Mouse (Mus musculus) activated CD4-positive, CD25-positive, alpha-beta regulatory T cell (primary cell): ENCODE measurements around the gene Dhx34. TPM values are rescaled to one million over a fixed set of nuclear protein-coding genes. Genes with fewer than 3 reads are reported as not detected.

Experiments used
- polyA plus RNA-seq, 2 experiments: library from polyadenylated mRNA; unstranded; fragments of 100-300 nt; shearing (Covaris generic); gene quantifications; one replicate each; pipeline ENCODE4 v1.2.1; 2017

The Dhx34 gene
- 10 to 100 TPM; 17.4 to 31.8 TPM for polyA plus RNA-seq

DNA sequence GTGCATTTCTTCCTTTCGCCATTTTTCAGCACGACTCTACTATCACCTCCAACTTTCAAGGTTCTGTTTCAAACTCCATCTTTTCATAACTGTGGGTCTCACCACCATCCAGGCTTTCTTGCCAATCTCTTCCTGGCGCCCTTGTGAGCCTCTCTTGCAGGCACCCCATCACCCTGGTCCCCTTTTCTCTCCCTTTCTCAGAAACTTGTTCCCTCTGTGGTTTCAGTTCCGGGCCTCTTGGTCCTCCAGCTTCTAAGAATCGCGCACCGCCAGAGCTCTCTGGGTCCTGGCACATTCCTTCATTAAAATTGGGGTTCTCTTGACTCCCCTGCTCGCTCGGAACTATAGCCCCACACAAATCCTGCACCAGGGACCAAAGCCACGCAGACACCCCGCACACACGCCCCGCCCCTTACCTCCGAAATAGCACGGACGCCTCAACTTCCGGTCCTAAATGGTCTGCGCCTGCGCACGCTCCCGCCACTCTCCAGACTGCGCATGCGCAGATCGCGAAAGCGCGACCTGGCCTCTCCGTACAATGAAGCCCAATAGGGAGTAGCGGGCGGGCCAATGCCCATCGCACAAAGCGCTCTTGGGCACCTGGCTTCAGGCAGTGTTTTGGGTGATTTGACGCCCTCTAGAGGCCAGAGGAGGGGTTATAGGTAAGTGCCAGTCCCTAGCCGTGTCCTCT lies at the start of gene Dhx34:
Gene Dhx34 (minus strand): TSS at position 456 of the 691 bp plus-strand sequence.

DNA sequence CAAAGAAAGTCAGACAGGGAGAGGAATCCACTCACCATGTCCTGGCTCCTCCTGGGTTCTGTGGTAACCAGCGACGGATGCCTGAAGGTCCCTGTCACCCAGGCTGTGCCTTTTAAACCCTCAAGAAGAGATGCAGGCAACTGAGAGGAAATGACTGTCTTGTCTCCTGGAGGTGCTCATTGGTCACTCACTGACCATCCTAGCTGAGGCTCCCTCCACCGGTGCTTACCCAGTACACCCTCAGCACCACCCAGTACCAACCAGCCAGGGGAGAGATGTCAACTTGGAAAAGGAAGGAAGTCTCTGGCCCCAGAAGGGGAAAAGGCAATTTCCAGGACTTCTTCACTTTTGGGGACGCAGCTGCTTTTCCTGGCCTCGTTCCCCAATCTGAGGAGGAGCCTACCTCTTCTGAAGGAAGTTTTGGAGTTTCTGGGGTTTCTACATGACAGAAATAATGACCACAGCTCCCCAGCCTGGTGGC lies 37.3 kb upstream of the Dhx34 start, which contains the start of gene C5ar1:
Gene C5ar1 (minus strand): TSS at position 431 of the 481 bp plus-strand sequence.

DNA sequence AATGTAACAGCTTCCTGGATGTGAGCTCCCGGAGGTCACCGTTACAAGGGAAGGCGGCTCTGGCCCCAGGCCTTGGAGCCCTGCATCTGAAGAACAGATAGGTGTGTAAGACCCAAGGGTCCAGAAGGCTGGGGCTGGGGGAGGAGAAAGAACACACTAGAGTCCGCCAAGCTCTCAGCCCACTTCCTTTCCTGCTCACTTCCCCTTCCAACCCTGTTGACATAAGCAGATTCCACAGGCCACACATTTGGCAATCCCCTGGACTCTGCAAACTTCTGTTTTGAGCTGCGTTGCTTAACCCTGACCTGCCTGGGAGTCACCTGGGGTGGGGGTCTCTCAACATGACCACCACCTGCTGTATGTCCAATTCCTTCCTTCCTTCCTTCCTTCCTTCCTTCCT lies 22.2 kb upstream of the Dhx34 start, which contains the start of gene C5ar2:
Gene C5ar2 (minus strand): TSS at position 88 of the 400 bp plus-strand sequence.

DNA sequence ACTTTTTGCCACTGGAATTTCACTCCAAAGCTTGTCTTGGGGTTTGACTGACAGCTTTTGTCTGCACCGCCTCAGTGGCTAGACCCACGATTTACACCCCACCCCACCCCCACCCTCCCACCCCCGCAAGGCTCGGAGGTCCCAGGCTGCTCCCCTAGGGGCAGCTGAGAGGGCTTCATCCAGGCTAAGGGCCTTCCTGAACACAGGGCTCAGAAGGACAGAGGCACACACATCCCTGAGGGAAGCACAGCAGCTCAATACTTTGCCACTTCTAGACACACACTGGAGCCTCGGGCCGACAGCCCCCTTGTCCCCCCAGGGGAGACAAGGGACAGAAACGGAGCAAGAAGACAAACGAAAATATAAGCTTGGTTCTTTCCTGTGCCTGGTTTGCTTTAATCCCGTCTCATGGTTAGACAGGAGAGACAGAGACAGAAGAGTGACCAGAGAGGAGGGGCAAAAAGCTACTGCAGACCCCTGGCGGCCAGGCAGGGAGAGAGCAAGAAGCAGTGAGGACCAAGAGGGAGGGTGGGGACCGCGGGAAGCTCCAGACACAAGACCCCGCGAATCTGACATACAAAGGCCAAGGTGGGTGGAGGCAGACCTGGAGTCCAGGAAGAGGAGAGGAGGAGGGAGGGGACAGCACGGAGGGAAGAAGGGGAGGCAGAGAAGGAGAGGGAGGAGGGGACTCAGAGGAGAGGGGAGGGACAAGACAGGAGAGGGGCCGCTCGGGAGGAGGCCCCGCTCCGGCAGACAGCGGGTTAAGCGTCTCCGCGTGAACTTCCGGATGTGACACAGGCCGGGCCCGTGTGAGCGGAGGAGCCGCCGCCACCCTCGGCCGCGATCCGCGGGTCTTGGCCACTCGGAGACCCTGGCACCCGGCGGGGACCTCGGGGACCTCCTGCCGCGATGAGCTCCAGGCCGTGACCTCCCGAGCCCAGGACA lies 47.0 kb downstream of the Dhx34 start, which contains the start of gene Meis3:
Gene Meis3 (plus strand): TSS at position 494 of the 945 bp plus-strand sequence.

Other genes starting within 250 kb of the Dhx34 start
- 1 to 10 TPM; 5.9 to 7.1 TPM for gene Bicra, start 174.1 kb downstream of the Dhx34 start, polyA plus RNA-seq
- under 1 TPM in 1 of 2 experiments, not detected in 1; 0.10 TPM for gene Zfp541, start 160.2 kb downstream of the Dhx34 start, polyA plus RNA-seq
- gene Napa, start 123.6 kb downstream of the Dhx34 start, polyA plus RNA-seq = 100 to 1,000 TPM; 196 to 221 TPM
- gene Kptn, start 102.1 kb downstream of the Dhx34 start, polyA plus RNA-seq = 10 to 100 TPM; 23.9 to 29.7 TPM
- not detected for gene Slc8a2, start 92.2 kb downstream of the Dhx34 start, polyA plus RNA-seq
- 10 to 100 TPM; 40.0 to 47.0 TPM for gene Meis3, start 46.9 kb downstream of the Dhx34 start, polyA plus RNA-seq
- under 1 TPM in 1 of 2 experiments, not detected in 1; 0.37 TPM for gene C5ar2, start 22.1 kb upstream of the Dhx34 start, polyA plus RNA-seq
- 1 to 10 TPM in 1 of 2 experiments, under 1 TPM in 1; 0.17 to 1.1 TPM for gene C5ar1, start 37.5 kb upstream of the Dhx34 start, polyA plus RNA-seq
- 1 to 10 TPM; 5.6 to 5.7 TPM for gene Inafm1, start 51.6 kb upstream of the Dhx34 start, polyA plus RNA-seq
- gene Ccdc9, start 64.8 kb upstream of the Dhx34 start, polyA plus RNA-seq = 10 to 100 TPM; 43.3 to 51.9 TPM
- gene Bbc3, start 86.4 kb upstream of the Dhx34 start, polyA plus RNA-seq = 10 to 100 TPM; 21.9 to 35.8 TPM
- 100 to 1,000 TPM; 134 to 161 TPM for gene Sae1, start 165.8 kb upstream of the Dhx34 start, polyA plus RNA-seq
- gene Zc3h4, start 178.9 kb upstream of the Dhx34 start, polyA plus RNA-seq = 10 to 100 TPM; 17.1 to 24.1 TPM
- 100 to 1,000 TPM; 151 to 193 TPM for gene Tmem160, start 230.7 kb upstream of the Dhx34 start, polyA plus RNA-seq